Mouse (Mus musculus) stomach, postnatal 0 days (tissue): ENCODE data around the gene Adgra3.

Experiments
- CTCF ChIP-seq: IDR thresholded peaks from 2 replicates; pipeline ENCODE4 v1.5.1; 2016; ENCODE audit warnings: antibody characterized with exemption, low read depth, mild to moderate bottlenecking, moderate library complexity
- EP300 ChIP-seq: optimal IDR thresholded peaks from 2 replicates; pipeline ENCODE3; 2016; ENCODE audit warnings: antibody characterized with exemption

- no peak for TF ChIP-seq CTCF
- no peak for TF ChIP-seq EP300
These were observed 8.8 kb downstream of the Adgra3 start for GRCm38 (mm10) chr5:50050037-50050436.
